Mouse (Mus musculus): ENCODE results near the gene Adamtsl5. TPM values are rescaled to one million over a fixed set of nuclear protein-coding genes. Genes with fewer than 3 reads are reported as not detected.

Gene Adamtsl5
- total and polyA plus RNA-seq, 3 experiments = 5.4 to 33.4 (median 16.9) TPM

- H3K27me3 ChIP-seq (ENCODE audit: insufficient read depth, low read length) = no peaks in the 10 kb centered on the region; the same call in 1 of the 2 replicates
- peak overlapping the region; percentile 94; the same call in 1 of the 2 replicates for H3K4me3 ChIP-seq (ENCODE audit: low read depth, low read length)
- no peaks in the 10 kb centered on the region for H3K9me3 ChIP-seq (replicated peaks)
- no peak for TF ChIP-seq GATA2 (IDR thresholded peaks at IDR 0.05; ENCODE audit: borderline replicate concordance, low read depth, low read length)
- TF ChIP-seq CTCF (IDR thresholded peaks at IDR 0.05; ENCODE audit: low read depth, low read length) = no peak
- no peak for TF ChIP-seq GATA1 (IDR thresholded peaks at IDR 0.05; ENCODE audit: borderline replicate concordance, low read length)
- TF ChIP-seq TAL1 (conservative IDR thresholded peaks at IDR 0.05; ENCODE audit: low read depth, low read length) = no peak
- H3K36me3 ChIP-seq (replicated peaks) = peaks cover 51% of the 10 kb centered on the region
- ATAC-seq (ENCODE audit: extremely low read depth, insufficient number of reproducible peaks, low FRiP score, poor library complexity, severe bottlenecking) (no peak), DNase-seq (ENCODE audit: low spot score) (no peak)
- peaks cover 91% of the 10 kb centered on the region for H3K4me1 ChIP-seq (ENCODE audit: insufficient read depth, low read depth, low read length)
Measured at GRCm38 (mm10) chr10:80321014-80321669, 27.1 kb downstream of the Adamtsl5 start.

GRCm38 (mm10) chr10:80320340-80320760 lies 27.9 kb downstream of the Adamtsl5 start, which contains the start of gene 2310011J03Rik:
Gene 2310011J03Rik, minus strand, starts transcription at chr10:80320537.
- Histone ChIP-seq H3K9me3 (replicated peaks) (0 out of 2 replicates have a peak, but pooled peaks cover 1% of the 10 kb centered on the region), H3K4me1 (ENCODE audit: insufficient read depth, low read depth, low read length) (peaks cover 91% of the 10 kb centered on the region)
- ATAC-seq (ENCODE audit: extremely low read depth, insufficient number of reproducible peaks, low FRiP score, poor library complexity, severe bottlenecking) = peak; percentile 73

GRCm38 (mm10) chr10:80317011-80317410 lies 31.2 kb downstream of the Adamtsl5 start:
- H3K9me3 ChIP-seq (replicated peaks) = peaks cover 4% of the 10 kb centered on the region
- peaks cover 73% of the 10 kb centered on the region for H3K4me1 ChIP-seq (ENCODE audit: insufficient read depth, low read depth, low read length)
- peaks cover 61% of the 10 kb centered on the region for H3K36me3 ChIP-seq (replicated peaks)
- peak overlapping the region; percentile 48; the same call in 1 of the 2 replicates for H3K4me3 ChIP-seq (ENCODE audit: low read depth, low read length)
- H3K27me3 ChIP-seq (ENCODE audit: insufficient read depth, low read length) = peaks cover 22% of the 10 kb centered on the region
- DNase-seq (ENCODE audit: low spot score) = peak; percentile 56
- no peak for ATAC-seq (ENCODE audit: extremely low read depth, insufficient number of reproducible peaks, low FRiP score, poor library complexity, severe bottlenecking)
- no peak for TF ChIP-seq POLR2AphosphoS5 (IDR thresholded peaks at IDR 0.05; ENCODE audit: insufficient replicate concordance, low read depth, low read length)
- TF ChIP-seq GATA2 (IDR thresholded peaks at IDR 0.05; ENCODE audit: borderline replicate concordance, low read depth, low read length) = no peak
- TF ChIP-seq GATA1 (IDR thresholded peaks at IDR 0.05; ENCODE audit: borderline replicate concordance, low read length) = no peak
- TF ChIP-seq CTCF (IDR thresholded peaks at IDR 0.05; ENCODE audit: low read depth, low read length) = no peak
- TF ChIP-seq TAL1 (conservative IDR thresholded peaks at IDR 0.05; ENCODE audit: low read depth, low read length) = no peak

More at GRCm38 (mm10) chr10:80320340-80320760, 27.9 kb downstream of the Adamtsl5 start, which contains the start of gene 2310011J03Rik:
- Histone ChIP-seq H3K4me3 (ENCODE audit: low read depth, low read length) (peak within 1 kb of the TSS; percentile 94), H3K36me3 (replicated peaks) (peaks cover 59% of the 10 kb centered on the region), H3K27me3 (ENCODE audit: insufficient read depth, low read length) (no peaks in the 10 kb centered on the region; the same call in 1 of the 2 replicates)
- peak; percentile 87 for DNase-seq (ENCODE audit: low spot score)
- TF ChIP-seq POLR2AphosphoS5 (IDR thresholded peaks at IDR 0.05; ENCODE audit: insufficient replicate concordance, low read depth, low read length) = no peak
- TF ChIP-seq GATA2 (IDR thresholded peaks at IDR 0.05; ENCODE audit: borderline replicate concordance, low read depth, low read length) = no peak
- TF ChIP-seq CTCF (IDR thresholded peaks at IDR 0.05; ENCODE audit: low read depth, low read length) = no peak
- TF ChIP-seq TAL1 (conservative IDR thresholded peaks at IDR 0.05; ENCODE audit: low read depth, low read length) = no peak
- TF ChIP-seq GATA1 (IDR thresholded peaks at IDR 0.05; ENCODE audit: borderline replicate concordance, low read length) = no peak

GRCm38 (mm10) chr10:80316359-80316781 lies 31.8 kb downstream of the Adamtsl5 start:
- H3K4me1 ChIP-seq (ENCODE audit: insufficient read depth, low read depth, low read length) = peaks cover 66% of the 10 kb centered on the region

GRCm38 (mm10) chr10:80315315-80315714 lies 32.9 kb downstream of the Adamtsl5 start:
- DNase-seq (ENCODE audit: low spot score) (no peak), ATAC-seq (ENCODE audit: extremely low read depth, insufficient number of reproducible peaks, low FRiP score, poor library complexity, severe bottlenecking) (no peak)
- Histone ChIP-seq H3K36me3 (replicated peaks) (peaks cover 52% of the 10 kb centered on the region), H3K4me1 (ENCODE audit: insufficient read depth, low read depth, low read length) (peaks cover 64% of the 10 kb centered on the region), H3K27me3 (ENCODE audit: insufficient read depth, low read length) (peaks cover 39% of the 10 kb centered on the region), H3K9me3 (replicated peaks) (peaks cover 4% of the 10 kb centered on the region), H3K4me3 (ENCODE audit: low read depth, low read length) (peak overlapping the region; percentile 1; the same call in 1 of the 2 replicates)
- TF ChIP-seq TAL1 (conservative IDR thresholded peaks at IDR 0.05; ENCODE audit: low read depth, low read length) (no peak), GATA2 (IDR thresholded peaks at IDR 0.05; ENCODE audit: borderline replicate concordance, low read depth, low read length) (no peak), POLR2AphosphoS5 (IDR thresholded peaks at IDR 0.05; ENCODE audit: insufficient replicate concordance, low read depth, low read length) (no peak), GATA1 (IDR thresholded peaks at IDR 0.05; ENCODE audit: borderline replicate concordance, low read length) (no peak), CTCF (IDR thresholded peaks at IDR 0.05; ENCODE audit: low read depth, low read length) (no peak)

More at GRCm38 (mm10) chr10:80316359-80316781, 31.8 kb downstream of the Adamtsl5 start:
- Histone ChIP-seq H3K27me3 (ENCODE audit: insufficient read depth, low read length) (peaks cover 28% of the 10 kb centered on the region), H3K9me3 (replicated peaks) (peaks cover 4% of the 10 kb centered on the region), H3K4me3 (ENCODE audit: low read depth, low read length) (no peak overlapping the region; the same call in 1 of the 2 replicates), H3K36me3 (replicated peaks) (peaks cover 55% of the 10 kb centered on the region)
- ATAC-seq (ENCODE audit: extremely low read depth, insufficient number of reproducible peaks, low FRiP score, poor library complexity, severe bottlenecking) = no peak
- no peak for DNase-seq (ENCODE audit: low spot score)
- TF ChIP-seq TAL1 (conservative IDR thresholded peaks at IDR 0.05; ENCODE audit: low read depth, low read length) (no peak), GATA2 (IDR thresholded peaks at IDR 0.05; ENCODE audit: borderline replicate concordance, low read depth, low read length) (no peak), GATA1 (IDR thresholded peaks at IDR 0.05; ENCODE audit: borderline replicate concordance, low read length) (no peak), CTCF (IDR thresholded peaks at IDR 0.05; ENCODE audit: low read depth, low read length) (no peak), POLR2AphosphoS5 (IDR thresholded peaks at IDR 0.05; ENCODE audit: insufficient replicate concordance, low read depth, low read length) (no peak; the same call in 1 of the 2 replicates)

GRCm38 (mm10) chr10:80314494-80315001 lies 33.7 kb downstream of the Adamtsl5 start:
- H3K36me3 ChIP-seq (replicated peaks) = peaks cover 51% of the 10 kb centered on the region
- peaks cover 40% of the 10 kb centered on the region for H3K27me3 ChIP-seq (ENCODE audit: insufficient read depth, low read length)
- peaks cover 4% of the 10 kb centered on the region for H3K9me3 ChIP-seq (replicated peaks)
- no peak for DNase-seq (ENCODE audit: low spot score)
- no peak for ATAC-seq (ENCODE audit: extremely low read depth, insufficient number of reproducible peaks, low FRiP score, poor library complexity, severe bottlenecking)
- H3K4me1 ChIP-seq (ENCODE audit: insufficient read depth, low read depth, low read length) = peaks cover 62% of the 10 kb centered on the region
- TF ChIP-seq POLR2AphosphoS5 (IDR thresholded peaks at IDR 0.05; ENCODE audit: insufficient replicate concordance, low read depth, low read length) (no peak), CTCF (IDR thresholded peaks at IDR 0.05; ENCODE audit: low read depth, low read length) (no peak), GATA1 (IDR thresholded peaks at IDR 0.05; ENCODE audit: borderline replicate concordance, low read length) (no peak), GATA2 (IDR thresholded peaks at IDR 0.05; ENCODE audit: borderline replicate concordance, low read depth, low read length) (no peak), TAL1 (conservative IDR thresholded peaks at IDR 0.05; ENCODE audit: low read depth, low read length) (no peak)
- H3K4me3 ChIP-seq (ENCODE audit: low read depth, low read length) = no peak overlapping the region
